Mouse (Mus musculus): ENCODE measurements around the gene Cdr2l.

Cdr2l gene

DNA sequence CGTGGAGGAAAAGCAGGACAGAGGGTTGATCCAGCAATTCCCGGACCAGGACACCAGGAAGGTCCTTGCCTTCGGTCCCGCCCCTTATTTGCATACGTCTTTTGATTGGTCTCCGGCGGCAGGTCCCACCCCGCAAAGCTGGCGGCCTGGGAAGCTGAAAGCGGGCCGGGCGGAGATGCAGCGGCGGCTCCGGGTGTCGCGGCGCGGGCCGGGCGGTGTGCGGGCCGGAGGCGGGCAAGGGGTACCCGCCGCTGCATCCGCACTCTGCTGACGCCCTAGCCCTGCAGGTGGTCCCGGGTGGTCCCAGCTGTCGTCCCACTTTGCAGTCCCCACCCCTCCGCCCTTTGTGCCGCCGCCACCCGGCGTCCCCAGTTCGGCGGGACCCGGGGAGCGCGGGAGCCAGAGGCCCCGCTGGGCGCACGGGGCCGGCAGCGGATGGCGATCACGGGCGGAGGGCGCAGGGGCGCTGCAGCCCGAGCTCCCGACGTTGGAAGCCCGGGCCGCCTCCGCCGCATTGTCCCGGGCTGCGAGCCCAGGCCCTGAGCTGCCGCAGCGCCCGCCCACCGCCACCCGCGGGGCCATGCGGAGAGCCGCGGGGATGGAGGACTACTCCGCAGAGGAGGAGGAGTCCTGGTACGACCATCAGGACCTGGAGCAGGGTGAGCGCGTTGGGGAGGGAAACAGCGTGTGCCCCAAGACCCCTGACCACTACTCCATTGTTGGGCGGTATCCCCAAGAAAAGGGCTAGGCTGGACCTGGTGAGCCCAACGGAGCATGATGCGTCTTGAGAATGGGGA is at the start of gene Cdr2l:
TSS of gene Cdr2l (plus strand) at position 174 of the 797 bp plus-strand sequence.
- DNase-seq, result peak; percentile 97

GRCm38 (mm10) chr11:115334531-115334930 is 47.2 kb upstream of the Cdr2l start, which contains the start of gene Otop3:
Gene Otop3 (plus strand): TSS chr11:115334731.
- DNase-seq, result peak; percentile 47

DNA sequence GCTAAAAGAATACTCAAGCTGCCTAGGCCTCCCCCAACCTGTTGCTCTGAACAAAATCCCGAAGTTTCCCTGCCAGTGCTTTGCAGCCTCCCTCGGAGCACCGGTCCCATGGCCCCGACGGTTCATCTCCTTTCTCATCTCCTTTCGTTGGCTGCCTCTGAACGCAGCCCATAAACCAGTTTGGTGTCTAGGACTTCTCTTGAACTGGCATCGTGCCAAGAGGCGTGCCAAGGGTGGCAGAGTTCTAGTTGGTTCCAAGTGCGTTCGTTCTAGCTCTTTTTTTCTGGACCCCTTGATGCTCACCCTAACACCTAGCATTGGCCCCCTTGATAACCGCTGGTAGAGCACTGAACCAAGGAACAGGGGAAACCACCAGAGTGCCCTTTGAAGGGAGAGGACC is 46.5 kb upstream of the Cdr2l start:
- DNase-seq, result no peak

GRCm38 (mm10) chr11:115336115-115336514 is 45.6 kb upstream of the Cdr2l start:
- peak; percentile 53 for DNase-seq

DNA sequence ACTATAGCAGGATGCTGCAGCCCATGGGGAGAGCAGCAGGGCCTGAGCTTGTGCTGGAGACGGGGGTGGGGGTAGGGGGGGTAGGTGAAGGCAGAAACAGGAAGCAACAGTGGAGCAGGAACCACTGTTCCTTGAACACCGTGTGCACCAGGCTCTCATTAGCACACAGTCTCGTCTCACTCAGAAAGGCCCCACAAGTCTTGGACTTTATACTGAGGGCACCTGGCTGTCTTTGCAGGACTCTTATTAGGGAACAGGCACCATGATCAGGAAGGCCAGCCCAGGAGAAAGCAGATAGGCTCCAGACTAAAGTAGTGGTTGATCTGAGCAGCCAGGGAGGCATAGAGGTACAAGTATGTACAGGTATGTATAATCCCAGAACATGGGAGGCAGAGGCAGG is 44.4 kb upstream of the Cdr2l start:
- no peak for DNase-seq

DNA sequence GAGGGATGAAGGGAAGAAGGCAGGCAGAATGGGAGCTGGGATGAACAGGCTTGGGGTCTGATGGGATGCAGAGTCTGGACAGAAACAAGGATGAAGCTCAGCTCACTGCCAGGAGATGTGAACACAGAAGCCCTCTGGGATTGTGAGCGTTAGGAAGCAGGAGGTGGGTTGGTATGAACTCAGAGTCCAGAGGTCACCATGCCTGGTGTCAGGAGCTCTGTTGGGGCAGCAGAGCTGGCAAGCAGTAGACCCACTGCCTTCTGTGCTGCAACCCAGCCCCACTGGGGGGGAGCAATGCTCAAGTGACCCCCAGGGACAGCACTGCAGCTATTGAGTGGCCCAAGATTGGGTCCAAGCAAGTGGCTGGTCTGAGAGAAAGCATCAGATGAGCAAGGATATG is 43.9 kb upstream of the Cdr2l start:
- no peak for DNase-seq

DNA sequence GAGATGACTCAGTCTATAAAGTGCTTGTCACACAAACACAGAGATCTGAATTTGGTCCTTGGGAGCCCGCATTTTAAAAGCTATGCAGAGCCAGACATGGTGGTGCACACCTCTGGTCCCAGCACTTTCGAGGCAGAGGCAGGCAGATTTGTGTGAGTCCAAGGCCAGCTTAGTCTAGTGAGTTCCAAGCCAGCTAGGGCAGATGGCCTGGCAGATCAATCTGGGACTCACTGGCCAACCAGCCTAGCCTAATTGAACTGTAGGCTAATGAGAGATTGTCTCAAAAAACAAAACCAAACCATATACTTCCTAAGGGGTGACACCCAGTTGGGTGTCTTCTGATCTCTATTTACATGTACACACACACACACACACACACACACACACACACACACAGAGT is 40.5 kb upstream of the Cdr2l start:
- no peak for DNase-seq

DNA sequence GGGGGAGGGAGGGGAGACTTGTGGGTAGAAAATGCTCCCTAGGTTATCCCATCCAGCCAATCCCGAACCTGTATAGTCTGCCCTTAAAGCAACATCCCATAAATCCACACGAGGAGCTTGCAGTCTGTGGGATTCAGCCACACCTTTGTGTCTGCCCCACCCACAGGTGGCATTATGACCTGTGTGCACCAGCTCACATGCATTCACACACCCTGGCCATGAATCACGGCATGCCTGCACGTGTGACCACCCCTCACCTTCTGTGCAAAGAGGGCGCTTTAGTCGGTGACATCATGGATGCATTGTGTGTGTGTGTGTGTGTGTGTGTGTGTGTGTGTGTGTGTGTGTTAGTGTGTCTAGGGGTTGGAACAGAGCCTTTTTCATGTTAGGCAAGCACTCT is 39.9 kb upstream of the Cdr2l start:
- no peak for DNase-seq

DNA sequence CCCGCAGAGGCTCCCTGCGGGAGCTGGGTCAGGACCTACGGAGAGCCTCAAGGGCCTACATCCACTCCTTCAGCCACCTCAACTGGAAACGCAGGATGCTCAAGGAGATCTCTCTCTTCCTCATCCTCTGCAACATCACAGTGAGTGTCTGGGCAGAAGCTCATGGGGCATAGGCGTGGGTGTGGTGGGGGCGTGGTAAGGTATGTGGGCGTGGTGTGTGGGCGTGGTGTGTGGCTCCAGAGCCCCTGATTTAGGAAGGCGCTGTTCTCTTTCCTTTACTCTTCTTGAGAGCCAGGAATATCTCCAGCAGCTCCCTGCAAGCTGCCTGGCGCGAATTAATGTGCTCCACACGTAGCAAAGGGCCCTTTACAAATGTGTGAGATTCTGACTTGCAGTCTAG is 36.7 kb upstream of the Cdr2l start:
- no peak for DNase-seq

DNA sequence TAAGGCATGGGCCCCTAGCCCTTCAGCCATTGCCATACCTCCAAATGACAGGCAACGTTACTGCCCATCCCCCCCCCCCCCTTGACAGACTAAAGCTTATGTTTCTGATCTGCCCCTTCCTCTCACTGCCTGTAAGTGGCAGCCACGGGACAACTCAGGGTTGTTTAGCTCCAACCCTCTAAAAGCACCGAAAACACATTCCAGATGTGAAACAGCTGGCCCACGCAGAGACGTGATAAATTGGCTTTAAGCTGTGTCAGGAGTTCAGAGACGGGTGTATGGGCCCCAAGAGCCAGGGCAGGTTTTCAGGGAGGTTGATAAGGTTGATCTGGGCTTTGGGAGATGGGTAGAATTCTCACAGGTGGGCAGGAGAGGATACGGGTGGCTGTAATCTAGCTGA is 36.2 kb upstream of the Cdr2l start:
- DNase-seq, result peak; percentile 78

DNA sequence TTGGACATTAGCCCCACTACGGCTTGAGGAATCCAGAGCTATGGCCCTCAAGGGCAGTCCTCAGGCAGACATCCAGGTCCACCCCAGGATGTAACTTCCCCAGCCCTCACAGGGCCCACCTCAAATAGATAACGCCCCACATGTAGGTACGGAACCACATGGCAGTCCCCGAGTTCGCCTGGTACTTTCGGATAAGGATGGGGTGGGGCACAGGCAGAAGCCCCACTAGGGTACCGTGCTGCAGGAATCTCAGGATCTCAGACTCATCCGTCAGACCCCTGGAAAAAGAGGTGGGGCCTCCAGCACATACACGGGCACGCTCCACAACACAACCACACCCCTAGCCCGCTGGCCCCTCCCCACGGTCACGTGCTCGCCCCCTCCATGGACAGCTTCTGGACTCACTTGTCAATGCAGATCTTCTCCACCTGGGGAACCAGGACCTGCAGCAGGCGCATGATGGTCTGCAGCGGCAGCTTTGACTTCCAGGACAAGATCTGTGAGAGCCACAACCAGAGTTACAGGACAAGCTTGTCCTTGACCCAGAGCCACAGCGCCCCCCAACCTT is 33.0 kb upstream of the Cdr2l start:
- no peak for DNase-seq

DNA sequence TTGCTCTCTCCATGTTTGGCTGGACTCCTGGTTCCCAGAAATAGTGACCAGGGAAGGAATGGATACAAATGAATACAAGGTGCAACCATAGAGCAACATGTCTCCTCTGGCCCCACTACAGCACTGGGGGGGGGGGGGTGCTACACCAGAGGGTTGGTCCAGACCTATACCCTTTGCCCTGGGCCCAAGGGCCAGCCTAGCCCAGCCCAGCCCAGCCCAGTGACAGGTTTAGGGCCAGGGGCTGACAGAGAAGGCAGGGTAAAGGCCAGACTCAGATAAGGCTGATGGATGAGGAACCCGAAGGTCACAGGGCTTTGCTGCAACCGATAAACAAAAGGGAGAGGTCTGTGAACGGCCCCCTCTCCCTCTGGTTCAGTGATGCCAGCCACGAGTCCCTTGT is 31.7 kb upstream of the Cdr2l start:
- DNase-seq, result no peak

GRCm38 (mm10) chr11:115353375-115353774 is 28.3 kb upstream of the Cdr2l start:
- DNase-seq, result no peak

DNA sequence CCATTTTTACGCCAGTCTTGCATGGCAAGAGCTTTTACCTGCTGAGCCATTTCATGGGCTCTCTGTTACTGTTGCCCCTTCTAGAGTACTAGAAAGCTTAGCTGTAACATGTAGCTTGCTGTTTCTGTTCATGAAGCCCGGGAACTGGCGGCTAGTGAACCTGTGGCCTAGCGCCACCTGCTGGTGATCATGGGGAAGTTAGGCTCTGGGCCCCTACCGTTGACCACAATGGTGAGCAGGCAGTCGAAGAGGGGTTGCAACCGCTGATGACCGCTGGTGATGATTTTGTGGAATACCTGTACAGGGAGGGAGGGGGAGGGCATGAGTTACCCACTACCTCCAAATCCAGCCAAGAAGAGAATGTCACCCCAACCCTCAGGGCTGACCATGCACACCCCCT is 27.5 kb upstream of the Cdr2l start:
- peak; percentile 87 for DNase-seq

DNA sequence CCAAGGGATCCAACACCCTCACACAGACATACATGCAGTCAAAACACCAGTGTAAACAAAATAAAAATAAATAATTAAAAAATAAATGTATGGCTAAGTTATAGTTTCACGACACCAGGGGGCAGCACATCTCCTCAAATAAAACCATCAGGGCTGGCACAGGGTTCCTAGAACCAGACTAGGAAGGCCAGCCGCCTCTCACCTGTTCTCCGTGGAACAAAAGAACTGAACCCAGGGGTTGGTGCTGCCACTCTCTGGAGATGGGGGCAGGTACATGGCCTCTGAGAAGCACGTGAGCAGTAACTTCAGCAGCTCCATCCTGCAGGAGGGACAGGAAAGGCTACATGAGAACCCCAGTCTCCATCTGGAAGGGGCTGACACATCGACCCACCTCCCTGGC is 23.2 kb upstream of the Cdr2l start:
- peak; percentile 88 for DNase-seq

DNA sequence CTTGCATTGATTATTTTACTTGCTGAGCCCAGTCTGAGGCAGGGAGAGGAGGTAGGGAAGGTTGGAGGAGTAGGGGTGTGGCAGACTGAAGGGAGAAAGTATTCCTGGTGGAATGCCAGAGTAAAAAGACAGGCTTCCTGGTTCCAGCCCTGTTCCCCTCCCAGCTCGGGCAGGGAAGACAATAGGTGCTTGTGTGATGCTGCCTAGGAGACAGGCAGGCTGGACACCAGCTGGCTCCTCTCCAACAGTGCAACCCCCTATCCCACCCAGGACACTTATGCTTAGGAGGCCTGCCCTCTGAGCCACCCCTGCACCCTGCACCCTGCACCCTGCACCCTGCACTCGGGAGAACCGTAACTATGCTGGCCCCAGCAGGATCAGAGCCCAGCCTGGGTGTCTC is 22.4 kb upstream of the Cdr2l start:
- no peak for DNase-seq

DNA sequence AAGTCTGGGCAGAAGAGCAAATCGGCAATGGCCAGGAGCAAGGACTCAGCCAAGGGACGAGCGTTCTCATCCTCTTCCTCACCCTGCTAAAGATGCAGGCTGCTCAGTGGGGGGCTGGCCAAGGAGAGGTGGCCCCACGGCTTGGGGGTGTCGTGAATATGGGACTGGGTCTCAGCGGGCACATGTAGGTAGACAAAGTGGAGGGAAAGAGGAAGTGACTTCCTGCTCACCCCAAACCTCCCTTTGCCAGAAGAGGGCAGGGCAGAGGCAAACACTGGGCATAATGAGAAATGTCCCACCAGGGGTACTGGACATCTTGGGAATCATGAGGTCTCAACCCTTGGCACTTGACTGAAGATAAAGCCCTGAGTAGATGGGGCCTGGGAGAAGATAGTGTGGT is 22.0 kb upstream of the Cdr2l start:
- no peak for DNase-seq

DNA sequence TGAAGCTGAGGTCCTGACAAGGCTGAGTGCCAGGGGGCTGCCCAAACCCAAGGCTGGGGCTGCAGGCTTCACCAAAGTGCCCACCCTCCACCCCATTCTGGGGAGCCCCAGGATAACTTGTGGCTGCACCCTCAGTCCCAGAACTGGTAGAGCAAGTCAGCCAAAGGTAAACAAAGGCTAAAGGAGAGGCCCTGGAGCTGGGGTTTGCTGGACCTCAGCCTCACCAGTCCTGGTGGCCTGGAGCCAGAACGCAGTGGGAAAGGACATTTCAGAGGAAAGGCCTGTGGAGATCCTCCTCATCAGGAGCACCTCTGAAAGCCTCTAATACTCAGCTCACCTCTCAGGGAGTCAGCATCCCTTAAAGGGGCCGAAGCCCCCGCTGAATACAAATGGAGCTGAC is 17.6 kb upstream of the Cdr2l start:
- DNase-seq, result no peak

- no peak for DNase-seq
Observed at GRCm38 (mm10) chr11:115366039-115366705, 15.5 kb upstream of the Cdr2l start.

- peak; percentile 49 for DNase-seq
Observed at GRCm38 (mm10) chr11:115366706-115367394, 14.9 kb upstream of the Cdr2l start.

- peak; percentile 86 for DNase-seq
Observed at GRCm38 (mm10) chr11:115367395-115367944, 14.2 kb upstream of the Cdr2l start, which contains the start of gene Hid1. Gene Hid1 (minus strand): TSS chr11:115367756.

DNA sequence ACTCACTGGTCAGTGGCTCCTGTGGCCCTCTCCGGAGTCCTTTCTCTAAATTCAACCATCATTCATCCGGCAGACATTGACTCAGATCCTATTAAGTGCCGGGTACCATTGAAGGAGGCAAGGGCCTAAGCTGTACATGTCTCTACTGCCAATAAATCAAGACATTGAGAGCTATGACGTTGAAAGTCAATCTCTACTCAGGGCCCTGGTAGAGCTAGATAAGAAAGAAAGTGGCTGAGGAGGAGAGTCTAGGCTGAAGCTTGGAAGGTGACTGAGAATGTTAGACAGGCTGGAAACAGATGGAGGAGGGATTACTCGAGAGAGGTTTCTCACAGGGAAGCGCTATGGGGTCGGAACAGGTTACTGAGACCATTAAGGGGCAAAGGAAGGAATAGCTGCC is 11.3 kb upstream of the Cdr2l start:
- DNase-seq, result no peak

- no peak for DNase-seq
Observed at GRCm38 (mm10) chr11:115371354-115371753, 10.4 kb upstream of the Cdr2l start.
